Mouse (Mus musculus) limb, embryonic 11.5 days (tissue): ENCODE measurements around the gene Msh6. TPM values are rescaled to one million over a fixed set of nuclear protein-coding genes. Genes with fewer than 3 reads are reported as not detected.
"Not testable (repeated sequence)": the region's sequence is repeated elsewhere in the genome, so short reads cannot be mapped to it uniquely, and the experiment has no call there.

Experiments used
- ATAC-seq: fragments of 200-750 bp; cut with Nextera tagmentation; 2 replicates; pipeline ENCODE4 v1.8.0; 2017; ENCODE audit warnings: low read depth; ENCODE audit not compliant: insufficient number of reproducible peaks, low FRiP score, low TSS enrichment
- DNase-seq: peaks from one replicate; pipeline ENCODE4 v3.0.0-alpha.2; 2015; ENCODE audit warnings: low spot score
- H3K27ac ChIP-seq: fragments of 300-500 bp; sonication (generic); replicated peaks from 2 replicates; pipeline ENCODE4 v1.5.1; 2014; ENCODE audit warnings: low read depth, mild to moderate bottlenecking, low read length
- H3K27me3 ChIP-seq: fragments of 300-500 bp; sonication (generic); 2 replicates; pipeline ENCODE4 v1.6.1; 2014; ENCODE audit warnings: mild to moderate bottlenecking, low read length, mixed read lengths; ENCODE audit not compliant: control insufficient read depth, insufficient read depth
- H3K36me3 ChIP-seq: fragments of 300-500 bp; sonication (generic); 2 replicates; pipeline ENCODE4 v1.6.1; 2014; ENCODE audit warnings: mild to moderate bottlenecking, low read length, moderate library complexity, mixed read lengths; ENCODE audit not compliant: control insufficient read depth, insufficient read depth
- H3K4me1 ChIP-seq: fragments of 300-500 bp; sonication (generic); 2 replicates; pipeline ENCODE4 v1.6.1; 2014; ENCODE audit warnings: low read length, mixed read lengths; ENCODE audit not compliant: control insufficient read depth, insufficient read depth
- H3K4me2 ChIP-seq: fragments of 300-500 bp; sonication (generic); 2 replicates; pipeline ENCODE4 v1.6.1; 2014; ENCODE audit warnings: low read depth, mild to moderate bottlenecking, moderate library complexity; ENCODE audit not compliant: severe bottlenecking
- H3K4me3 ChIP-seq: fragments of 300-500 bp; sonication (generic); 2 replicates; pipeline ENCODE4 v1.5.1; 2014; ENCODE audit warnings: low read depth, low read length
- H3K9ac ChIP-seq: fragments of 300-500 bp; sonication (generic); 2 replicates; pipeline ENCODE4 v1.6.1; 2014; ENCODE audit warnings: mild to moderate bottlenecking, low read length
- H3K9me3 ChIP-seq: fragments of 300-500 bp; sonication (generic); 2 replicates; pipeline ENCODE4 v1.6.1; 2016; ENCODE audit warnings: low read length; ENCODE audit not compliant: control insufficient read depth
- WGBS: fragments of 180-500 bp; shearing (Covaris S2); extraction: QIAGEN DNeasy Blood & Tissue Kit; methylation state at CpG from one replicate; pipeline ENCODE4 v1.1.7; 2014; 5-methylcytosine and 5-hydroxymethylcytosine counted together
- polyA plus RNA-seq: library from polyadenylated mRNA; unstranded; fragments of >200 nt; fragmentation: Nextera tagmentation; extraction: Ambion mirVana; gene quantifications from 2 replicates; pipeline ENCODE4 v1.2.1, GENCODE M21; 2014

Msh6 gene
- polyA plus RNA-seq, 1 experiment from 2014 or later, result 95.7 TPM

GRCm38 (mm10) chr17:87987507-87987906, 12.6 kb downstream of the Msh6 start:
- Histone ChIP-seq H3K9me3 (no peaks in the 10 kb centered on the region), H3K4me1 (no peaks in the 10 kb centered on the region), H3K4me2 (no peak overlapping the region), H3K4me3 (no peak overlapping the region), H3K27me3 (no peaks in the 10 kb centered on the region), H3K27ac (no peak overlapping the region), H3K9ac (no peak overlapping the region), H3K36me3 (peaks cover 21% of the 10 kb centered on the region)
- DNase-seq (no peak), ATAC-seq (no peak)
- 86% methylated on average over 6 of the region's 6 CpGs for WGBS

DNA sequence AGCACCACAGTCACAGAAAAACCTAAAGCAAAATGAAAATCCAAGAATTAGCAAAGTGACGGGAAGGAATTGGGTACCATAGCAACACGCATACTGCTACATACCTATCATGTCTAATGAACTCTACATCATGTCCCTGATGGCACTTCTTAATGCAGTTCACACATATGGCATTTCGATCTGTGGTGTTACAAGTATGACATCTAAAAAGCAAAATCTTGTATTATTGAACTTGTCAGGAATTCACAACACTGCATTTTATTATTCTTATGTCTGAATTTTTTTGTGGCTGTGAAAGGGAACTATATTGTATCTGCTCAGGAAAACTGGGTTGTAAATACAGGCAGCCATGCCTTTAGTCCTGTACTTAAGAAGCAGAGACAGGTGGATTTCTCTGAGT, 17.3 kb downstream of the Msh6 start:
- 95% methylated on average over 3 of the region's 3 CpGs for WGBS
- Histone ChIP-seq H3K27me3 (no peaks in the 10 kb centered on the region), H3K4me2 (no peak overlapping the region), H3K4me3 (no peak overlapping the region), H3K9me3 (no peaks in the 10 kb centered on the region), H3K36me3 (peaks cover 26% of the 10 kb centered on the region), H3K4me1 (no peaks in the 10 kb centered on the region), H3K27ac (no peak overlapping the region), H3K9ac (no peak overlapping the region)
- no peak for DNase-seq
- ATAC-seq, result no peak

- 86% methylated on average over 1 of the region's 1 CpGs for WGBS
- no peak overlapping the region for H3K27ac ChIP-seq
- H3K4me3 ChIP-seq, result no peak overlapping the region
- no peak overlapping the region for H3K9ac ChIP-seq
- H3K36me3 ChIP-seq, result peaks cover 26% of the 10 kb centered on the region
- no peaks in the 10 kb centered on the region for H3K9me3 ChIP-seq
- no peaks in the 10 kb centered on the region for H3K27me3 ChIP-seq
- H3K4me1 ChIP-seq, result no peaks in the 10 kb centered on the region
- no peak overlapping the region for H3K4me2 ChIP-seq
- ATAC-seq (no peak), DNase-seq (no peak)
Measured at GRCm38 (mm10) chr17:87993338-87993737, 18.5 kb downstream of the Msh6 start.

DNA sequence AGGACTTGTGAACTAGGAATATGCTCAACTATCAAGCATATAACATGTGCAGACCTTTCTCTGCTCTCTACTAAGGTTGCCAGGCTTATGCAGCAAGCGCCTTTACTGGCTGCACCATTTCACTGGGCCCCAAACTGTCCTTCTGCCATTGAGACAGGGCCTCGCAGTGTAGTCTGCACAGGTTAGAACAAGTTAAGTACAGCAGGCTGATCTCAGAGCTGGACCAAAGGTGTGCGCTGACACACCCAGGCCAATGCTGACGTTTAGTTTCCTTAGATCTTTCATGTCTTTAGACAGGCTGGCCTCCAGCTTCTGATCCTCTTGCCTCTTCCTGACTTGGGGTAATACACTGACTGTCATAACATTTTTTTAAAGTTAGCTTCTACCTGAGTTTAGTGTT, 22.9 kb downstream of the Msh6 start:
- Histone ChIP-seq H3K36me3 (peaks cover 15% of the 10 kb centered on the region; the same call in 1 of the 2 replicates), H3K9ac (no peak overlapping the region), H3K27me3 (no peaks in the 10 kb centered on the region), H3K4me3 (no peak overlapping the region), H3K4me2 (no peak overlapping the region), H3K4me1 (no peaks in the 10 kb centered on the region), H3K27ac (no peak overlapping the region), H3K9me3 (no peaks in the 10 kb centered on the region)
- 89% methylated on average over 4 of the region's 4 CpGs for WGBS
- ATAC-seq (no peak), DNase-seq (no peak)

- H3K36me3 ChIP-seq, result peaks cover 6% of the 10 kb centered on the region; the same call in 1 of the 2 replicates
- no peaks in the 10 kb centered on the region for H3K4me1 ChIP-seq
- no peak for ATAC-seq
- no peak overlapping the region for H3K27ac ChIP-seq
- DNase-seq, result no peak
- no peaks in the 10 kb centered on the region for H3K9me3 ChIP-seq
- WGBS, result 91% methylated on average over 1 of the region's 1 CpGs
- no peak overlapping the region for H3K4me3 ChIP-seq
- H3K9ac ChIP-seq, result no peak overlapping the region
- H3K27me3 ChIP-seq, result no peaks in the 10 kb centered on the region
- no peak overlapping the region for H3K4me2 ChIP-seq
Measured at GRCm38 (mm10) chr17:88004892-88005291, 30.0 kb downstream of the Msh6 start.

GRCm38 (mm10) chr17:88006956-88007355, 32.1 kb downstream of the Msh6 start:
- Histone ChIP-seq H3K9ac (no peak overlapping the region), H3K9me3 (no peaks in the 10 kb centered on the region), H3K27me3 (no peaks in the 10 kb centered on the region), H3K4me1 (no peaks in the 10 kb centered on the region), H3K27ac (no peak overlapping the region), H3K4me2 (no peak overlapping the region), H3K4me3 (no peak overlapping the region), H3K36me3 (peaks cover 5% of the 10 kb centered on the region; the same call in 1 of the 2 replicates)
- DNase-seq (no peak), ATAC-seq (peak; percentile 54; the same call in 1 of the 2 replicates)
- WGBS, result 61% methylated on average over 8 of the region's 8 CpGs

- DNase-seq (no peak), ATAC-seq (no peak)
- WGBS, result 97% methylated on average over 1 of the region's 1 CpGs
- Histone ChIP-seq H3K36me3 (peaks cover 8% of the 10 kb centered on the region), H3K4me3 (no peak overlapping the region), H3K27ac (no peak overlapping the region), H3K9me3 (no peaks in the 10 kb centered on the region), H3K27me3 (no peaks in the 10 kb centered on the region), H3K4me2 (no peak overlapping the region), H3K4me1 (no peaks in the 10 kb centered on the region), H3K9ac (no peak overlapping the region)
Measured at GRCm38 (mm10) chr17:88014456-88014855, 39.6 kb downstream of the Msh6 start.

DNA sequence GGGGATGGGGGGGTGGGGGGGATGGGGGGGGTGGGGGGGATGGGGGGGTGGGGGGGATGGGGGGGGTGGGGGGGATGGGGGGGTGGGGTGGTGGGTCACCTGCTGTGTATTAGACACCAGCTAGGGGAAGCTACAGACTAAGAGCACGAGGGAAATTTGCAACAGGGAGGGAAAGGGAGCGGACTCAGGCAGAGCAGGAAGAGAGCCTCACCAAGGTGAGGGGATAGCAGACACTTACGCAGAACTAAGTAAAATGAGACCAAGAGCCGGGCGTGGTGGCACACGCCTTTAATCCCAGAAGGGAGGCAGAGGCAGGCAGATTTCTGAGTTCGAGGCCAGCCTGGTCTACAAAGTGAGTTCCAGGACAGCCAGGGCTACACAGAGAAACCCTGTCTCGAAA, 41.2 kb downstream of the Msh6 start:
- H3K4me1 ChIP-seq, H3K9me3 ChIP-seq, H3K9ac ChIP-seq, H3K4me2 ChIP-seq, H3K36me3 ChIP-seq, H3K4me3 ChIP-seq, H3K27ac ChIP-seq, ATAC-seq, H3K27me3 ChIP-seq, DNase-seq: not testable (repeated sequence)
- WGBS, result 95% methylated on average over 8 of the region's 8 CpGs

DNA sequence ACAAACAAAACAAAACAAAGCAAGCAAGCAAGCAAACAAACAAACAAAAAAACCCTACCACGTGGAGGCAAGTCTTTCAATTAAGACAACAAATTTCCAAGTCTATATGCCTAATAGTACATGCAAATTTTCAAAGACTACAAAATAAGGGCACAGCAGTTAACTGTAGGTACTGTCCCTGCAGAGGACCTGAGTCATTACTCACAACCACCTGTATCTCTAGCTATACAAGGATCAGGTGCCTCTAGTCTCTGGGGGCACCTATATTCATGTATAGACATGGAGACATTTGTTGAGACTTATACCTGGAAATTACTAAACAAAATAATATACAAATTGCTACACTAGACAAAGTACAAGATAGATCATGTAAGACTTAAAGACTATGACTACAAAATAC, 49.1 kb downstream of the Msh6 start:
- no peaks in the 10 kb centered on the region for H3K27me3 ChIP-seq
- H3K36me3 ChIP-seq, result no peaks in the 10 kb centered on the region
- no peaks in the 10 kb centered on the region for H3K9me3 ChIP-seq
- no peak overlapping the region for H3K4me2 ChIP-seq
- DNase-seq, result no peak
- H3K4me3 ChIP-seq, result no peak overlapping the region
- no peak for ATAC-seq
- no peak overlapping the region for H3K27ac ChIP-seq
- 87% methylated on average over 1 of the region's 1 CpGs for WGBS
- H3K4me1 ChIP-seq, result no peaks in the 10 kb centered on the region
- no peak overlapping the region for H3K9ac ChIP-seq
